Mouse (Mus musculus) megakaryocyte, embryonic 14.5 days (primary cell): Measurements from ENCODE around the gene Magea10. TPM values are rescaled to one million over a fixed set of nuclear protein-coding genes. Genes with fewer than 3 reads are reported as not detected.

Experiments used
- H3K27me3 ChIP-seq: replicated peaks from 2 replicates; pipeline ENCODE3; 2012; ENCODE audit warnings: inconsistent platforms
- H3K36me3 ChIP-seq: replicated peaks from 2 replicates; pipeline ENCODE3; 2012; ENCODE audit warnings: low read length, inconsistent platforms, mixed read lengths
- H3K4me1 ChIP-seq: 2 replicates; pipeline ENCODE4 v1.6.1; 2012; ENCODE audit warnings: inconsistent platforms
- H3K4me3 ChIP-seq: replicated peaks from 2 replicates; pipeline ENCODE3; 2012; ENCODE audit warnings: moderate library complexity, mild to moderate bottlenecking, inconsistent platforms
- H3K9me3 ChIP-seq: 2 replicates; pipeline ENCODE4 v1.6.1; 2012; ENCODE audit warnings: inconsistent platforms
- FLI1 ChIP-seq: IDR thresholded peaks from 2 replicates; pipeline ENCODE4 v1.6.1; 2012; ENCODE audit warnings: low read length, inconsistent platforms, mixed read lengths
- GATA1 ChIP-seq: IDR thresholded peaks from 3 replicates; pipeline ENCODE4 v1.6.1; 2012; ENCODE audit warnings: mixed read lengths, low read length, inconsistent platforms, borderline replicate concordance
- polyA plus RNA-seq: library from polyadenylated mRNA; stranded (reverse); fragments of >175 nt; gene quantifications from 2 replicates; pipeline ENCODE4 v1.2.3, GENCODE M21; 2012; ENCODE audit warnings: low replicate concordance; ENCODE audit not compliant: insufficient read depth

The Magea10 gene
- not detected in 2 replicates for polyA plus RNA-seq

- Histone ChIP-seq H3K27me3 (peaks cover 8% of the 10 kb centered on the region), H3K4me1 (no peaks in the 10 kb centered on the region), H3K4me3 (no peak within 1 kb of the TSS), H3K36me3 (no peaks in the 10 kb centered on the region), H3K9me3 (peaks cover 4% of the 10 kb centered on the region; the same call in 1 of the 2 replicates)
- TF ChIP-seq GATA1 (no peak), FLI1 (no peak)
These were observed at the start of gene Magea10 for GRCm38 (mm10) chrX:72386758-72387157. Gene Magea10 (minus strand): TSS chrX:72386858.

- Histone ChIP-seq H3K36me3 (no peaks in the 10 kb centered on the region), H3K4me1 (no peaks in the 10 kb centered on the region), H3K9me3 (peaks cover 4% of the 10 kb centered on the region; the same call in 1 of the 2 replicates), H3K27me3 (peaks cover 8% of the 10 kb centered on the region), H3K4me3 (no peak overlapping the region)
- TF ChIP-seq GATA1, result no peak
- no peak for TF ChIP-seq FLI1
These were observed 4.7 kb downstream of the Magea10 start for GRCm38 (mm10) chrX:72381972-72382371.

Other genes with a start within 250 kb of the Magea10 start
- gene Magea4, start 164.8 kb downstream of the Magea10 start, polyA plus RNA-seq, result not detected in 2 replicates
- not detected in 2 replicates for gene Gabre, start 112.1 kb downstream of the Magea10 start, polyA plus RNA-seq